Mouse (Mus musculus) heart, embryonic 10.5 days (tissue): ENCODE measurements around the gene Guca1b. TPM values are rescaled to one million over a fixed set of nuclear protein-coding genes. Genes with fewer than 3 reads are reported as not detected.

Experiments
- polyA plus RNA-seq: library from polyadenylated mRNA; unstranded; fragments of >200 nt; fragmentation: Nextera tagmentation; extraction: Ambion mirVana; gene quantifications from 2 replicates; pipeline ENCODE4 v1.2.1, GENCODE M21; 2016

Guca1b gene
- polyA plus RNA-seq, 1 experiment from 2014 or later = 3.2 TPM

Other genes with a start within 250 kb of the Guca1b start
- 86.8 and 99.0 TPM in 2 replicates for gene Mrps10, start 16.5 kb upstream of the Guca1b start, polyA plus RNA-seq
- 2.3 and 3.6 TPM in 2 replicates for gene Guca1a, start 15.2 kb downstream of the Guca1b start, polyA plus RNA-seq
- 0.99 and 1.1 TPM in 2 replicates for gene AI661453, start 51.2 kb downstream of the Guca1b start, polyA plus RNA-seq
- 0.63 and 1.3 TPM in 2 replicates for gene 1700001C19Rik, start 52.0 kb downstream of the Guca1b start, polyA plus RNA-seq
- gene Taf8, start 116.9 kb downstream of the Guca1b start, polyA plus RNA-seq = 23.0 and 28.5 TPM in 2 replicates
- gene Ccnd3, start 119.7 kb downstream of the Guca1b start, polyA plus RNA-seq = 552 and 644 TPM in 2 replicates
- 37.0 and 43.0 TPM in 2 replicates for gene Bysl, start 226.1 kb downstream of the Guca1b start, polyA plus RNA-seq
- 36.5 and 42.8 TPM in 2 replicates for gene Med20, start 226.2 kb downstream of the Guca1b start, polyA plus RNA-seq
- gene Gm20517, start 226.2 kb downstream of the Guca1b start, polyA plus RNA-seq = 1.6 and 2.1 TPM in 2 replicates
- gene Usp49, start 245.3 kb downstream of the Guca1b start, polyA plus RNA-seq = 3.2 and 4.5 TPM in 2 replicates